ENCODE assay signal across 8 mouse cellular contexts in genomic region chr11:109302338-109302737, GRCm38 (mm10). TPM values are rescaled to one million over a fixed set of nuclear protein-coding genes. Genes with fewer than 3 reads are reported as not detected.
DNase-seq lines count a peak whose midpoint lies in the region.

No protein-coding gene starts in this region.

- DNase-seq in adrenal gland, adult (ENCODE audit: inconsistent age in 2 of 2, low spot score in 1 of 2) = peak; percentile 45 to 66
- DNase-seq in adrenal gland, postnatal 4 days (ENCODE audit: low spot score in 2 of 2) = no peak
- peak; percentile 37 for DNase-seq in right cerebral cortex, postnatal 14 days
- DNase-seq in right cerebral cortex, postnatal 25 days = no peak
- DNase-seq in heart, postnatal 4 days = peak; percentile 78
- DNase-seq in skeletal muscle tissue, adult 2 months (ENCODE audit: low read depth, low spot score) = peak; percentile 24
- no peak for DNase-seq in thymus, postnatal 4 days
- no peak for DNase-seq in cerebellum, adult 11-12 months

RNA-seq across cellular contexts. Expression of gene Rgs9, which starts 4.4 kb away (rescaled TPM):
- 10 to 100 TPM; 10.8 to 11.3 TPM for total RNA-seq in adrenal gland, postnatal 4 days (2021)
- 1 to 10 TPM in 1 of 2 experiments, under 1 TPM in 1; 0.79 to 1.6 TPM for total RNA-seq in heart, postnatal 4 days (2021)

Comparison
In these comparisons a context has a peak if more than half of its experiments do, and no peak if none do; other contexts are left out.
1. DNase-seq: peak in adrenal gland, adult (2 of 2), right cerebral cortex, postnatal 14 days (single experiment), heart, postnatal 4 days (single experiment) and skeletal muscle tissue, adult 2 months (single experiment); none in adrenal gland, postnatal 4 days (0 of 2), right cerebral cortex, postnatal 25 days (single experiment), thymus, postnatal 4 days (single experiment) and cerebellum, adult 11-12 months (single experiment).
2. RNA of gene Rgs9, which starts 4.4 kb away (total RNA-seq): 10.8 to 11.3 TPM in adrenal gland, postnatal 4 days; 0.79 to 1.6 TPM in heart, postnatal 4 days; every median in the first group is over 4 times any median in the second.